Mouse (Mus musculus): Measurements from ENCODE around the gene Ifi209. TPM values are rescaled to one million over a fixed set of nuclear protein-coding genes. Genes with fewer than 3 reads are reported as not detected.
"Not testable (repeated sequence)": the region's sequence is repeated elsewhere in the genome, so short reads cannot be mapped to it uniquely, and the experiment has no call there.

The Ifi209 gene
- total RNA-seq (2022): under 1 TPM in 3 of 4 experiments, not detected in 1; 0.21 to 0.56 (median 0.37) TPM

DNA sequence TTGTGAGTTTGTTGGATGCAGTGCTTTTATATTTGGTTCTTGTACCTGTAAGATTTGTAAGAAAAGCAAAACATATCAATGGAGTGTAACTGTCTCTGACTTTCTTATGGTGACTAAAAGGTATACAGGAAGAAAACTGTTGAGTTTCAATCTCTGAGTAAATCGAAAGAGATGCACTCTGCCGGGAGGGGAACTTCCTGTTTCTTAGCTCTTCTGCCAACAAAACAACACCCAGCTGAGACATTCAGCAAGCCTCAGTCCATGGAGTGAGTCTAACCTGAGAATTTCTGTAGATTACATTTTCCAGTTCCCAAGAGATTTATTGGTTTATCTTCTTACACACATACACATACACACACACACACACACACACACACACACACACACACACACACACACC, at the start of gene Ifi209:
TSS of gene Ifi209 (plus strand) at position 296 of the 400 bp plus-strand sequence.
- DNase-seq (ENCODE audit: low spot score in 2 of 2): not testable (repeated sequence)

DNA sequence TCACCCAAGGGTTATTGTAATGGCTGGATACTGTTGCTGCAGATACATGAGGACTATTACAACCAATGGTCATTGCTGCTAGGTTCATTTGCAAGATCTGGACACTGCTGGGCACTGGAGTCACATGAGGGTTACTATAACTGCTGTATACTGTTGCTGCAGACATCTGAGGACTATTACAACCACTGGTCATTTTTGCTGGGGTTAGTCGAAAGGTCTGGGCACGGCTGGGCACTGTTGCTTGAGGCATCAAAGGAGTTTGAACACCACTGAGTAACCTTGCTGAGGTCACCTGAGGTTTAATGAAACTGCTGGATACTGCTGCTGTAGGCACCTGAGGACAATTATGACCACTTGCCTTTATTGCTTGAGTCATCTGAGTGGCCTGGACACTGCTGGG, 41.0 kb upstream of the Ifi209 start:
- DNase-seq (ENCODE audit: low spot score in 2 of 2): not testable (repeated sequence)

DNA sequence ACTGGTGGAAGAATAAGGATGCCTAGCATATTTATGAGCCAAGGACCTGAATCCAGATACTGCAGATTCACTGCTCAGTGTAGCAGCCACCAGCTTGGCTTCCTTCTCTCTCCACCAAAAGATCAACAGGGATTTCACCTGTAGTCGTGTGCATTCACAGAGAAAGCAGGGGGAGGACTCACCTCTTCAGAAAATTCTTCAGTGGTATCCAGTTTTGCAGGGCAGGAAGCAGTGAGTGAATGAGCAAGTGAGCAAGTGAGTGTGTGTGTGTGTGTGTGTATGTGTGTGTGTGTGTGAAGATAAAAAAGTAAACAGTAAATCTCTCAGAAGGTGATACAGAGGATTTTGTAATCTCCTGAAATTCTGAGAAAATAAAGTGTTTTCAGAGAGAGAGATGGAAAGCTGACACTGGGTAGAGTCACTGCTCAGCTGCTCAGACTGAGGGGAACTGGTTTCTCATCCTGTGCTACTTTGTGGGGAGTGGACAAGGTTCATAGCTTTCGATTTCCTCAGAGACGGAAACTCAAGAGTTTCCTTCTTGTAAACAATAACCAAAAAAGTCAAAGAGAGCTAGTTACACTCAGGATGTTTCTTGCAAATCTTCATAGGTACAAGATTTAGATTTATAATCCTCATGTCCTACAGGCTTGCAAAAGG, 31.8 kb upstream of the Ifi209 start, which contains the start of gene Ifi213:
TSS of gene Ifi213 (minus strand) at position 437 of the 657 bp plus-strand sequence.
- not testable (repeated sequence) for DNase-seq (ENCODE audit: low spot score in 2 of 2)

DNA sequence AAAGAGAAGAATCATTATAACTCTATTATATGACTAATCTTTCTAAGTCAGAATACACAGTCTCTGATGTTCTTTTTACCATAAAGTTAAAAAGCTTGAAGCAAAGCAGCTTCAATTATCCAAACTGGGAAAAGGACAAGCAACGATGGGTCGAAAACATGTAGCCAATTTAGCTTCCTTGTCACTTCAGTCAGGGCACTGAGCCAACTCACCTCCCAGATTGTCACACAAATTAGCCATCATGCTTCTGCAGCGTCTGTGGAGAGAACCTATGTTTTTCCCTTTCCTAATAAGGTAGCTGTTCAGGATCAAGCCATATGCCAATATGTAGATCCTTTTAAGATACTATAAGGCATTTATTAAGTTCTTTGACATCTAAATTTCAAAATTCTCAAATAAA, 20.4 kb upstream of the Ifi209 start:
- not testable (repeated sequence) for DNase-seq (ENCODE audit: low spot score in 2 of 2)

DNA sequence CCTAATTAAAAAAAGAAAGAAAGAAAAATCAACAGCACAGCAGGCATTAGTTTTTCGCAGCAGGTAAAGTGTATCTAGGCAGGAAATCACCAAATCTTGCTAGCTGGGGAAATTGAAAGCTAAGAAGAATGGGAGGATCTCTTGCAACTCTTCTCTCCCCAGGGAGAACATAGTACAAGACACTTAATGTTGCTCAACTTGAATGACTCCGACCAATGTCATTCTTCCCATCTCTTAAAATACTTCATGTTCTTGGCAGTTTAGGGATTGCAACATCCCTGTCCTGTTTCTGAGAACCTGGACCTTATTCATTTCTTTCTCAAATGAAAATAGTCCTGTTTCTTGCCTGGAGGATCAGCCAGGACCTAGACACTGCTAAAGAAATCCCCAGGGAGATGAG, 8.5 kb upstream of the Ifi209 start:
- DNase-seq (ENCODE audit: low spot score in 2 of 2): not testable (repeated sequence)

DNA sequence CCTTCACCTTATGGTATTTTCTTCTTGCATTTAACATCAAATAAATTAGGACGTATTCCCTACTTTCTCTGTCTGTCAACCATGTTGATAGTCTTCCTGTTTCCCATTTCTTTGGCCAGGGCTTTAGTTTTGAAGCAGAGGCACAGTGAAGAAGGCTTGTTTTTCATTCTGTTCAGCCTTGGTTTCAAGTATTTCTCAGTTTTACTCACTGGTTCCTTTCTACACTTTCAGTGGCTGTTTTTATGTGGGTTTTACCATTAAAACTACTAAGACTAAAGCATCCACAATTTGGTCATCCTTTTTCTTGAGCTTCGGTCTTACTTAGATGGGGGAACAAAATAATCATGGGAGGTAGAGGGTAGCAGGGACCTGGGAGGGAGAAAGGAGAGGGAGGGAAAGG, 6.7 kb upstream of the Ifi209 start:
- no peak for DNase-seq (ENCODE audit: low spot score in 2 of 2)

DNA sequence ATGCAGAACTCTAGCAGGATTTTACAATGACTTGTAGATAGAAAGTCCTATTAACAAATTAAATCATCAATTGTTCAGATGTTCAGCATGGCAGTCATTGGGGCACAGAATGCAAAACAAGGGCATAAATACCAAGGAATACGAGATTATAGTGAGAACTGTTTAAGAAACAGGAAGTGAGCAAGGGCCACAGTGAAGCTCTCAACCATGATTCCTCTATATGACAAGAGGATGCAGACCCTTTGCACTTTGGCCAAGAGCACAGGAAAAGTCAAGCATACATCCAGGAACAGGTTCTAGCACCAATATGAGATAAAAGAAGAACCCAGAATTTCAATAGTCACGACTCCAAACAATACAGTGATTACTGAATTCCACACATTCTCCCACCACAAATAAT, 4.0 kb upstream of the Ifi209 start:
- DNase-seq (ENCODE audit: low spot score in 2 of 2): no peak

DNA sequence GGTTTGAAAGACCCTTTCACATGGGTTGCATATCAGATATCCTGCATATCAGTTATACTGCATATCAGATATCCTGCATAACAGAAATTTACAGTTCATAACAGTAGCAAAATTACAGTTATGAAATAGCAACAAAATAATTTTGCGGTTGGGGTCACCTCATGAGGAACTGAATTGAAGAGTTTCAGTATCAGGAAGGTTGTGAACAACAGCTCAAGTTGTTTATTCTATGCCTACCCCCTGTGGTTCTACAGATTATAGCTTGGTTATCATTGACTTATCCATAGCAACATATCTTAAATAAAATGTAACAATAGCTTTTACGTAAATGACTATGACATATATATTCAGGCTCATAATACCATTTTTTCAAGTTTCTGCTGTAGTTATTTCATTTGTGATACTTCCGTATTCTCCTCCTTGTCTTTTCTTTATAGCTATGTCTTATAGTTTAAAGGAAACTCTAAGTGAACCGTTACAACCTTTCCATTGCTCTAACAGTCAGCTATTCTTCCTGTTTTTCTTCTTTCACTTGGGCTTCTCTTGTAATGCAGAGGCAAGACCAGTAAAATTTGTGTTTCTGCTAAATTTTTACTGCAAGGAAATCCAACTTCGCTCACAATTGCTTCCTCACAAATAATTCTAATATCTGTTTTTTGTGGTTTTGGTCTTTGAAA, 3.4 kb downstream of the Ifi209 start:
- DNase-seq (ENCODE audit: low spot score in 2 of 2): no peak

DNA sequence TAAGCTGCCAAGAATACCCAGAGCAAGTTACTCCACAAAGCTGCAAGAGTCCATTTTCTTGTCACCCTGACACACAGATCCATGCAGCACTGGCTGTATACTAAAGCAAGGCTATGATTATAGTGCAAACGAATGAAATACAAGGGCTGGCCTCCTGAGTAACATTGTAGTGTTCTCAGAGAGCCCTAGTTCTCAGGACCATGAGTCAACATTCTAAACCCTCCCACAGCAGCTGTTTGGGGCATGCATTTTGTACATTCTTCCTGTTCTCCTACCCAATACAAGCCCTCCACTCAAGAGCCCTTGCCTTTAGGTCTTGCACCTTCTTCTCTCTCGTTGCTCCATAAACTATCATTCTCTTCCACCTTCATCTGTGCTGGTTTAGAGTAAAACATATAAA, 14.7 kb downstream of the Ifi209 start:
- DNase-seq (ENCODE audit: low spot score in 2 of 2): no peak

DNA sequence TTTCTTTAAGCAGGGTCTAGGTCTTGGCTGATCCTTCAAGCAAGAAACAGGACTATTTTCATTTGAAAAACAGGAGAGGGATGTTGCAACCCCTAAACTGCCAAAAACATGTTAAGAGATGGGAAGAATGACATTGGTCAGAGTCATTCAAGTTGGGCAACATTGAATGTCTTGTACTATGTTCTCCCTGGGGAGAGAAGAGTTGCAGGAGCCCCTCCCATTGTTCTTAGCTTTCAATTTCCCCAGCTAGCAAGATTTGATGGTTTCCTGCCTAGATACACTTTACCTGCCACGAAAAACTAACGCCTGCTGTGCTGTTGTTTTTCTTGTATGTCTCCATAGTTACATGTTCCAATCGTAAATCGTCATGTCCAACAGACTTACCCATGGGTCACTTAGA, 27.3 kb downstream of the Ifi209 start:
- no peak for DNase-seq (ENCODE audit: low spot score in 2 of 2)

DNA sequence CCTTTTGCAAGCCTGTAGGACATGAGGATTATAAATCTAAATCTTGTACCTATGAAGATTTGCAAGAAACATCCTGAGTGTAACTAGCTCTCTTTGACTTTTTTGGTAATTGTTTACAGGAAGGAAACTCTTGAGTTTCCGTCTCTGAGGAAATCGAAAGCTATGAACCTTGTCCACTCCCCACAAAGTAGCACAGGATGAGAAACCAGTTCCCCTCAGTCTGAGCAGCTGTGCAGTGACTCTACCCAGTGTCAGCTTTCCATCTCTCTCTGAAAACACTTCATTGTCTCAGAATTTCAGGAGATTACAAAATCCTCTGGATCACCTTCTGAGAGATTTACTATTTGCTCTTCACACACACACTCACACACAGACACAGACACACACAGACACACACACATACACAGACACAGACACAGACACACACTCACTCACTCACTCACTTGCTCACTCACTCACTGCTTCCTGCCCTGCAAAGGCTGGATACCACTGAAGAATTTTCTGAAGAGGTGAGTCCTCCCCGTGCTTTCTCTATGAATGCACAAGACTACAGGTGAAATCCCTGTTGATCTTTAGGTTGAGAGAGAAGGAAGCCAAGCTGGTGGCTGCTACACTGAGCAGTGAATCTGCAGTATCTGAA, 42.9 kb downstream of the Ifi209 start, which contains the start of gene Ifi208:
TSS of gene Ifi208 (plus strand) at position 218 of the 640 bp plus-strand sequence.
- DNase-seq (ENCODE audit: low spot score in 2 of 2): not testable (repeated sequence)

DNA sequence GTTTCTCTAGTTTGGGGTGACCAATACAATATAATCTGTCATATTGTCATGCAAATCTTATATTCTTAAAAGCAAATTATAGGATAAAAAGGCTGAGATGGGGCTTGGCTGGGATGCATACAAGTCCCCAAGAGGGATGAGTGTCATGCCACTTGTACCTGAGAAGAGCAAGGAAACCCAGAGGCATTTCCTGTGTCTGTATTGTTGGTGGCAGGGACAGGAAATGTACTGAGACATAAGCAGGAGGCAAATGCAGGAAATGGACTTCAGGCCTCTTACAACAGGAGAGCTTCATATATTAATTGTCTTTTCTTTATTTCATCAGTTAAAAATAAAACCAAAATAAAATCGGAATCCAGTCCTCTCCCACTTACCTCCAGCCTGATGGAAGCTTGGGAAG, 47.9 kb downstream of the Ifi209 start:
- not testable (repeated sequence) for DNase-seq (ENCODE audit: low spot score in 2 of 2)

DNA sequence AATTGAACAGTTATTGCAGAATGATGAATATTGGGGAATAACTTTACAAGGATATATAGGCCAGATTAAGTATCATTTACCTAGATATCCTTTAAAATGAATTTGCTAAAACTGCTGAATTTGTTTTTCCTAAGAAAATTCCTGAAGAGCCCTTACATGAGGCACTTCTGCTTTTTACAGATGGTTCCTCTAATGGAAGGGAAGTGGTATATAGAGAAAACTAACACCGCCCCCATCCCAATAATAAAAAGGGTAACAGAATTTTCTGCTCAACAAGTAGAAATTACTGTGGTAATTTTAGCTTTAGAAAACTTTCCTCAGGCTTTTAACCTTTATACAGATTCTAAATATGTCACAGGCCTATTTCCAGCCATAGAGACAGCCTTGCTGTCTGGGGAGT, 63.6 kb downstream of the Ifi209 start:
- DNase-seq (ENCODE audit: low spot score in 2 of 2): no peak

Small RNA genes within 50 kb of the gene (microRNA-seq; reads per million reads assigned to microRNA genes)
- gene Gm44339: 0 reads per million in 2 experiments

Other genes with a start within 250 kb of the Ifi209 start
- gene Ifi206, start 139.9 kb upstream of the Ifi209 start, total RNA-seq (2022): under 1 TPM in 1 of 4 experiments, not detected in 3; 0.66 TPM
- not detected for gene Ifi214, start 95.0 kb upstream of the Ifi209 start, total RNA-seq (2022)
- under 1 TPM in 3 of 4 experiments, not detected in 1; 0.11 to 0.59 (median 0.16) TPM for gene Ifi213, start 31.6 kb upstream of the Ifi209 start, total RNA-seq (2022)
- not detected for gene Ifi208, start 42.8 kb downstream of the Ifi209 start, total RNA-seq (2022)
- under 1 TPM; 0.13 to 0.65 (median 0.36) TPM for gene Ifi207, start 110.8 kb downstream of the Ifi209 start, total RNA-seq (2022)
- 1 to 10 TPM in 1 of 4 experiments, under 1 TPM in 3; 0.30 to 1.1 (median 0.61) TPM for gene Ifi204, start 136.0 kb downstream of the Ifi209 start, total RNA-seq (2022)